Mouse (Mus musculus): ENCODE results near the gene Has1. TPM values are rescaled to one million over a fixed set of nuclear protein-coding genes. Genes with fewer than 3 reads are reported as not detected.
"Not testable (repeated sequence)": the region's sequence is repeated elsewhere in the genome, so short reads cannot be mapped to it uniquely, and the experiment has no call there.

Gene Has1
- polyA plus RNA-seq, 1 experiment from 2014 or later: 1.3 TPM

DNA sequence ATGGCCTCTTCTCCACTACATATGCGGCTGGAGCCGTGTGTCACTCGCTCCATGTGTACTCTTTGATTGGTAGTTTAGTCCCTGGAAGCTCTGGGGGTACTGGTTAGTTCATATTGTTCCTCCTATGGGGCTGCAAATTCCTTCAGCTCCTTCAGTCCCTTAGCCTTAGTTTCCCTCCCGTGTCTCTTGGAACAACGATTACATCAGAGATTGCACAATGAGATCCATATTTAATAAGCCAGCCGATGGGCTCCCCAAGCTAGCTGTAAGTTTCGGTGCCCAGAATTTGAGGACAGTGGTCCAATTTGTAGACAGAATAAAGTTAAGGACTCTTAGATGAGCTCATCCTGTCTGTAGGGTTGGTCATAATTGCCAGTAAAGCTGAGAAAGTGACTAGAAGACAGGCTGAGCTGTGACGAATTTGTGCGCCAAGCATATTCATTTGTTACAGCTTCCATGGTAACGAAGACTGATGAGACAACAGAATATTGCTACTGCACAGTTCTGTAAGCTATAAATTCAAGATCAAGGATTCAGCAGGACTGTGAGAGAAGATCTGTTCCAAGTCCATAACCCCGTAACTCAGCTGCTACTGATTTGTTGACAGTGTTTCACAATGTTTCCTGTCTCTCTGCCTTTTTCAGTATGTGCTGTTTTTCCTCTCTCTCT is 11.9 kb upstream of the Has1 start:
- WGBS: 89% methylated on average over 11 of the region's 11 CpGs
- no peak overlapping the region for H3K4me2 ChIP-seq (replicated peaks)
- no peak overlapping the region for H3K9ac ChIP-seq
- H3K4me3 ChIP-seq: no peak overlapping the region
- ATAC-seq (ENCODE audit: low FRiP score): no peak
- no peaks in the 10 kb centered on the region for H3K27me3 ChIP-seq
- H3K27ac ChIP-seq: no peak overlapping the region
- no peaks in the 10 kb centered on the region for H3K9me3 ChIP-seq (replicated peaks)
- H3K4me1 ChIP-seq: no peaks in the 10 kb centered on the region
- peaks cover 22% of the 10 kb centered on the region for H3K36me3 ChIP-seq

DNA sequence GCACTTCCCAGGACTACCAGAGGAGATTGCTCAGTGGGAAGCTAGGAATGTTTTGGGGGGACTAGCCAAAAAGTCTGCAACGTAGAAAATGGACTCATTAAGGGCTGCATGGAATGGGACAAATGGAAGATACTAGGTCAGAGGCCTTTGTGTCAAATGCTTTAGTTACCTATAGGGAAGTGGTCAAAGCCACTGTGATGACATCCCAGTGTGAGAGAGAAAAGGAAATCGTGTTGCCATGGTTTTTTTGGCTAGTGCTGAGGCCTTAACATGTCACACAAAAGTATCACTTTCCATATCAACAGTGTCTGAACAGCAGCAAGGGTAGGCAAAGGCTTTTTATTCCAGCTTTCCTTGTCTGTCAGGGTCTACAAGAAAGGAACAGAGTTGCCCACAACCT is 10.2 kb upstream of the Has1 start:
- Histone ChIP-seq H3K4me2 (replicated peaks) (no peak overlapping the region), H3K27ac (no peak overlapping the region), H3K9me3 (replicated peaks) (no peaks in the 10 kb centered on the region), H3K4me1 (no peaks in the 10 kb centered on the region), H3K9ac (no peak overlapping the region), H3K27me3 (no peaks in the 10 kb centered on the region), H3K36me3 (peaks cover 22% of the 10 kb centered on the region), H3K4me3 (no peak overlapping the region)
- no peak for ATAC-seq (ENCODE audit: low FRiP score)
- 48% methylated on average over 2 of the region's 2 CpGs for WGBS

DNA sequence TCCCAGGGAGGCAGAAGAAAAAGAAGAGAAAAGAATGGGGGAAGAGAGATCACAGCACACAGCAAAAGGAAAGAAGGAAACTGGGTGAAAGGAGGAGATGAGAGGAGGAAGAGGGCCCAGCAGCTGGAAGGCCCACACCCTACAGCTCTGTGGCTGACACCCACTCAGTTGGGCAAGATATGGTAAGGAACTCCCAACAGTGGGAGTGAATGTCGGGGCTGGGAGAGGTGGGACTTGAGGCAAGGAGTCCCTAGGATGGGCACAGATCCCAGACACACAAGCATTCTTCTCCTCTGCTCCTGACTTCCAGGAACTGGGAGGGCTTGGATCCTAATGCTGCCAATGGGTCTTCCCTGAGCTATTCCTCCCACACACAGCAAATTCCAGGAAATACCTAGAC is 7.4 kb upstream of the Has1 start:
- H3K4me2 ChIP-seq (replicated peaks): no peak overlapping the region
- no peak overlapping the region for H3K9ac ChIP-seq
- 82% methylated on average over 1 of the region's 1 CpGs for WGBS

DNA sequence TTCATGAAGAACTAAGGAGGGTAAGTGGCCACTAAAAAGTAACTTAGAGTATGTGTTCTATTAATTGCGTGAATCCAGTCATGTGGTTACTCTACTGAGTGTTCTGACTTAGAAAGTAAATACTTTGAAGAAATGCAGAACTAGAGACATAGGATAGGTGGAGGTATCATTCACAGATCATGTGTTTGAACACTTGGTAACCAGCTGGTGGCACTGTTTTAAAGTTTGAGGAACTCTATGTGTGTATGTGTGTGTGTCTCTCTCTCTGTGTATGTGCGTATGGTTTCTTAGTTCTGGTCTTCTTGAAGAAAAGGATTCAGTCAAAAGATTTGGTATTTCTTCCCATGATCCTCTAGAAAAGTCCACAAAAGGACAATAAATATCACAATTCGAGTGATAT is 5.1 kb upstream of the Has1 start:
- 88% methylated on average over 3 of the region's 3 CpGs for WGBS

More for the DNA sequence above, 7.4 kb upstream of the Has1 start:
- no peak overlapping the region for H3K4me3 ChIP-seq
- no peak for ATAC-seq (ENCODE audit: low FRiP score)
- H3K36me3 ChIP-seq: peaks cover 22% of the 10 kb centered on the region
- H3K27me3 ChIP-seq: no peaks in the 10 kb centered on the region
- H3K9me3 ChIP-seq (replicated peaks): no peaks in the 10 kb centered on the region
- H3K27ac ChIP-seq: no peak overlapping the region
- no peaks in the 10 kb centered on the region for H3K4me1 ChIP-seq

DNA sequence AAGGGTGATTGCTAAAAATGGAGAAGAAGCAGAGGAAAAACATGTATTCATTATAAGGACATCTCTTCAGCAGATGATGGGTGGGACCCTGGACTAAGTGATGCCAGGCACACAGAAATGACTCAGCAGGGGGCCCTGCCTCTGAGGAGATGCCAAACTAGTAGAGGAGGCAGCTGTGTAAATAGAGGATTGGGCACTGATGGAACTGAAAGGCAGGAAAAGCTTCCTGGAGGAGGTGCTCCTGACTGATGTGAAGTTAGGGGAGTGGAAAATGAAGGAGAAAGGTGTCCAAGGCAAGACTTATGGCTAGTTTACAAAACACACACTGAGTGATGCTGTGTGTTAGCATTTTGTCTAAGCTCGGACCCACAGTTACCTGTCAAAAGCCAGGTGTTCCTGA is 2.4 kb upstream of the Has1 start:
- H3K27me3 ChIP-seq: no peaks in the 10 kb centered on the region
- H3K36me3 ChIP-seq: peaks cover 3% of the 10 kb centered on the region; the same call in 1 of the 2 replicates
- 100% methylated on average over 1 of the region's 1 CpGs for WGBS
- no peaks in the 10 kb centered on the region for H3K4me1 ChIP-seq
- no peaks in the 10 kb centered on the region for H3K9me3 ChIP-seq (replicated peaks)
- no peak overlapping the region for H3K4me3 ChIP-seq
- ATAC-seq (ENCODE audit: low FRiP score): no peak
- H3K27ac ChIP-seq: no peak overlapping the region
- H3K9ac ChIP-seq: no peak overlapping the region
- H3K4me2 ChIP-seq (replicated peaks): no peak overlapping the region

More for the DNA sequence above, 5.1 kb upstream of the Has1 start:
- Histone ChIP-seq H3K4me1 (no peaks in the 10 kb centered on the region), H3K27ac (no peak overlapping the region), H3K9me3 (replicated peaks) (no peaks in the 10 kb centered on the region), H3K27me3 (no peaks in the 10 kb centered on the region), H3K36me3 (peaks cover 16% of the 10 kb centered on the region; the same call in 1 of the 2 replicates), H3K9ac (no peak overlapping the region), H3K4me3 (no peak overlapping the region), H3K4me2 (replicated peaks) (no peak overlapping the region)
- no peak for ATAC-seq (ENCODE audit: low FRiP score)

DNA sequence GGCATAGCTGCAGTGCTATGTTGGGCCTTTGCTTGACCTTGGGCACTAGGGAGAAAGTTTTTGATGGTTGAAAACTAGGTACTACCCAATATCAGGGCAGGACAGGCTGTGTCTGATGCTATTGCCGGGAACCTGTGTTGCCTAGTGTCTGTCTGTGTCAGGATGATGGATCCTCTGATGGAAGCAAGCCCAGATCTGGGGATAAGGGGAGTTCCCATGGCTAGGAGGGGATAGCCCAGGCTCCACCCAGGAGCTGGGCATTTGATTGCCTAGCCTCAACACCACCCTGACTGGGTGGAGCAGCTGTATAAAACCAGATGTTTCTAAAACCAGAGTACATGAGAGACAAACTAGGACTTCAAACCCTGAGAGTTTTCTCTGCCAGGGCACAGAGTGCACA is 1.6 kb upstream of the Has1 start:
- no peak overlapping the region for H3K27ac ChIP-seq
- H3K27me3 ChIP-seq: no peaks in the 10 kb centered on the region
- no peak overlapping the region for H3K4me2 ChIP-seq (replicated peaks)
- H3K4me3 ChIP-seq: no peak overlapping the region
- H3K9me3 ChIP-seq (replicated peaks): no peaks in the 10 kb centered on the region
- WGBS: 70% methylated on average over 1 of the region's 1 CpGs
- 0 out of 2 replicates have a peak, but pooled peaks cover 4% of the 10 kb centered on the region for H3K36me3 ChIP-seq
- no peak for ATAC-seq (ENCODE audit: low FRiP score)
- H3K4me1 ChIP-seq: no peaks in the 10 kb centered on the region
- no peak overlapping the region for H3K9ac ChIP-seq

DNA sequence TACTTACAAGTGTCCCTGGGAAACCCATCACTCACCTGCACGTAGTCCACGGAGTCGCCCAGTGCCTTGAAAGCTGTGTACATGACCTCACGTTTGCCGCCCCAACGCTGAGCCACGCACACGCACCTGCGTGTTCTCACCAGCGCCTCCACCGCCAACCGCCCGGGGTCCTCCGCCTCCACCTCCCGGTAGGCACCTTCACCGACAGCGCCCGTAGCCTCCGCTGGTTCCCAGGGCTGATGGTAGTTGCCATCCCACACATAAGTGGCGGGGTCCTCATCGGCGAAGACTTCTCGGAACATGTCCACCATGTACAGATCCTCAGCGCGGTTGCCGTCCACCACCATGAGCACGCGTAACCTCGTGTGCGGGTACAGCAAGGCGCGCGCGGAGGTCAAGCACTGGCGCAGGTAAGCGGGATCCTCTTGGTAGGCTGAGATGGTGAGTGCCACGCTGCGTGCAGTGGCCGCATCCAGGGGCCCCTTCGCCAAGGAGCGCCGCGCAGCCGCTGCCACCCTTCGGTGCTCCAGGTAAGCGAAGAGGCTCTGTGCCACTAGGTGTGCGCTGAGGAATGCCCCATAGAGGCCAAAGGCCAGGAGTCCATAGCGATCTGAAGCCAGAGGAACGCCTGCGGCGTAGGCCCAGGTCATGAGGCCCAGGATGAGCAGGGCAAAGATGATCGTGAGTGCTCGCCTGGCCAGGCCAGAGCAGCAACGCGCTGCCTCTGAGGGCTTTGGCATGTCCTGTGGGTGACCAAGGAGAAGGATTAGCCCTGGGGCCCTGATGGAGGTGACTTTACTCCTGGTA is 4.9 kb downstream of the Has1 start:
- Histone ChIP-seq H3K9ac (no peak overlapping the region), H3K36me3 (0 out of 2 replicates have a peak, but pooled peaks cover 4% of the 10 kb centered on the region), H3K4me2 (replicated peaks) (peak overlapping the region; percentile 29), H3K4me1 (no peaks in the 10 kb centered on the region), H3K4me3 (peak overlapping the region; percentile 8; the same call in 1 of the 2 replicates), H3K27me3 (peaks cover 15% of the 10 kb centered on the region), H3K9me3 (replicated peaks) (no peaks in the 10 kb centered on the region), H3K27ac (no peak overlapping the region)
- 20% methylated on average over 55 of the region's 55 CpGs for WGBS
- peak; percentile 36; the same call in 1 of the 2 replicates for ATAC-seq (ENCODE audit: low FRiP score)

DNA sequence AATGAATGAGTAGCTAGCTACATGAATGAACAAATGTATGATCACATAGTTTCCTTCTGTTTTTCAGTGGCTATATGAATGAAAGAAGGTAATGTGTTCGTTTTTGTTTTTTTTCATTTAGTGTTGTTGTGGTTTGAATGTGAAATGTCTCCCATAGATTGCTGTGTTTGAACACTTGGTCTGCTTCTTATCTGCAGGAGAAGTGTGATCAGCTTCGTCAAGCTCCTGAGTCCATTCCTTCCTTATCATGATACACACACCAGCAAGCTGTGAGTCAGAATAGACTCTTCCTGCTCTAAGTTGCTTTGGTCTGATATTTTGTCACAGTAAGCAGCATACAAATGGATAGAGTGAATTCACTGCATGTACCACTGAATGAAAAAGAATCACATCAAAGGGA is 6.0 kb downstream of the Has1 start:
- no peak overlapping the region for H3K4me3 ChIP-seq
- H3K27ac ChIP-seq: no peak overlapping the region
- 84% methylated on average over 2 of the region's 2 CpGs for WGBS
- H3K4me1 ChIP-seq: no peaks in the 10 kb centered on the region
- no peak overlapping the region for H3K9ac ChIP-seq
- no peak for ATAC-seq (ENCODE audit: low FRiP score)
- H3K27me3 ChIP-seq: peaks cover 15% of the 10 kb centered on the region
- H3K9me3 ChIP-seq (replicated peaks): no peaks in the 10 kb centered on the region
- H3K4me2 ChIP-seq (replicated peaks): no peak overlapping the region
- 0 out of 2 replicates have a peak, but pooled peaks cover 4% of the 10 kb centered on the region for H3K36me3 ChIP-seq

DNA sequence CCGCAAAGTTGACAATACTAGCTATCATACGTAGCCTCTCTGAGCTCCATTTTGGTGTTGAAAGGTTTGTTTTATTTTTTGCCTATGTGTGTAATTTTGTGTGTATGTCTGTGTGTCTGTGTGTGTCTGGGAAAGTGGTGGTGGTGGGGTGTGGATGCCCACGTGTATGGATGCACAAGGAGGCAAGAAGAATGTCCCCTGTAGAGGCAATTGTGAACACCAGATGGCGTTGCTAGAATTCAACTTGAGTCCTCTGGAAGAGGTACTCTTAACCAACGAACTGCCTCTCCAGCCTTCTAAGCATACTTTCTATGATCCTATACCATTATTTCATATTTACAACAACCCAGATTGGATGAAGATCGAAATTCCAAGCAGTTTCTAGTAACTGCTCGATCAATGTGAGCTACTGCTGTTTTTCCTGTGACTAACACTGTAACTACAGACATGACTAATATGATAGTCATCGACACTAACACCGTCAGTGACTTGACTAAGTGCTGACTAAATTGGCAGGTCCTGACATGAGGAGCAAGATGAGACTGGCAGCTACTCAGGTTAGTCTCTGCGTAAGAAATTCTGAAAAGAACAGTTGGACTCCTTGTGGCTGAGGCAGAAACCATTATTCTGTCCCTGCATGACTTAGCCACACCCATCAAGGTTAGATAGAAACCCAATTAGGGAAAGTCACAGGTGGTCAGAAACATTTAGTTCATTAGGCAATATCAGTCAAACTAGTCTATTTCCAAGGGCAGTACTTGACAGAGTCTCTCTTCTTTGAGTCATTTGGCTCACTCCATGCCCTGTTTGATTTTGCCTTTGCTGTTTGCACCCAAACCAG is 9.6 kb downstream of the Has1 start:
- no peaks in the 10 kb centered on the region for H3K4me1 ChIP-seq
- peaks cover 15% of the 10 kb centered on the region for H3K27me3 ChIP-seq
- no peak overlapping the region for H3K9ac ChIP-seq
- H3K36me3 ChIP-seq: peaks cover 16% of the 10 kb centered on the region; the same call in 1 of the 2 replicates
- H3K27ac ChIP-seq: no peak overlapping the region
- no peaks in the 10 kb centered on the region for H3K9me3 ChIP-seq (replicated peaks)
- H3K4me3 ChIP-seq: no peak overlapping the region
- H3K4me2 ChIP-seq (replicated peaks): no peak overlapping the region
- WGBS: 78% methylated on average over 10 of the region's 10 CpGs
- no peak for ATAC-seq (ENCODE audit: low FRiP score)

DNA sequence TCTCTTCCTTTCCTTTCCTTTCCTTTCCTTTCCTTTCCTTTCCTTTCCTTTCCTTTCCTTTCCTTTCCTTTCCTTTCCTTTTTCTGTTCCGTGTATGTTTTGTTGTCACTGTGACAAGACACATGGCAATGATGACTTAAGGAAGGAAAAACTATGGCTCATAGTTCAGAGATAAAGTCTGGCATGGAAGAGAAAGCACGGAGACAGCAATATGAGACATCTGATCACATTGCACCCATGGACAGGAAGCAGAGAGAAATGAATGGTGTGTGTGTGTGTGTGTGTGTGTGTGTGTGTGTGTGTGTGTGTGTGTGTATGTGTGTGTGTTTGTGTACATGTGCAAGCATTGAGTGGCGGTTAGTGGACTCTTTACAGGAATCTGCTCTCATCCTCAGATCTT is 10.4 kb downstream of the Has1 start:
- not testable (repeated sequence) for H3K27me3 ChIP-seq; H3K9ac ChIP-seq; H3K27ac ChIP-seq; ATAC-seq (ENCODE audit: low FRiP score); H3K9me3 ChIP-seq (replicated peaks); H3K4me3 ChIP-seq; H3K4me1 ChIP-seq; H3K4me2 ChIP-seq (replicated peaks)
- peaks cover 23% of the 10 kb centered on the region; the same call in 1 of the 2 replicates for H3K36me3 ChIP-seq
- 81% methylated on average over 3 of the region's 3 CpGs for WGBS

DNA sequence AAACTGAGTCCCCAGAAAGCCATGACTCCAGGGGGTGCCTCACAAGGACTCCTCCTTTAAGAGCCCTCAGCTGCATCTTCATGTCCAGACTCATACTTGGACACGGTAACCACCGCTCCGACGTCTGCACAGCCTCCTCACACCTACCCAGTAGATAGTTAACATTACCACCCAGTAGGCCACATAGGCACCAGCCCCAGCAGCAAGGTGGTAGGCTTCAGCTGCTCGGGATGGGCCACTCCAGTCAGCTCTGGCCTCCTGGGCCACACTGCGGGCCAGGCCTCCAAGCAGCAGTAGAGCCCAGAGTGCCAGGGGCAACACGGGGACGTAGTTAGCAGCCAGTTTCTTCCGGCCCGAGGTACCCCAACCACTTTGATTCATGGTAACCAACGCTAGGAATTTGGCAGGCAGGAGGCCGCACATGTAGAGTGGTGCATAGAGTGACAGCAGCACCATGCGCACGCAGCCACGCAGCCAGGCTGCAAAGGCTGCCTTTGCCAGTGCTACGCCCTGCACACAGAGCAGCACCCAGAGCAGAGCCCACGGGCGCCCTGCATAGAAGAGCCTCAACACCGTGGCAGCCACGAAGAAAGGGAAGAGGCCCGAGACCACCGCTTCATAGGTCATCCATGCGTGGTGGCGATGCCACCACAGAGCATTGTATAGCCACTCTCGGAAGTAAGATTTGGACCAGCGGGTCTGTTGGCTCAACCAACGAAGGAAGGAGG is 11.3 kb downstream of the Has1 start:
- H3K27me3 ChIP-seq: peaks cover 6% of the 10 kb centered on the region; the same call in 1 of the 2 replicates
- 0 out of 2 replicates have a peak overlapping the region, but pooled peaks have one; percentile 12 for H3K27ac ChIP-seq
- peak; percentile 68 for ATAC-seq (ENCODE audit: low FRiP score)
- no peaks in the 10 kb centered on the region for H3K9me3 ChIP-seq (replicated peaks)
- no peak overlapping the region for H3K9ac ChIP-seq
- H3K4me1 ChIP-seq: peaks cover 1% of the 10 kb centered on the region; the same call in 1 of the 2 replicates
- 73% methylated on average over 27 of the region's 27 CpGs for WGBS
- peaks cover 27% of the 10 kb centered on the region; the same call in 1 of the 2 replicates for H3K36me3 ChIP-seq
- no peak overlapping the region for H3K4me2 ChIP-seq (replicated peaks)
- H3K4me3 ChIP-seq: no peak overlapping the region
